Mouse (Mus musculus): ENCODE data around the gene Gm49393. TPM values are rescaled to one million over a fixed set of nuclear protein-coding genes. Genes with fewer than 3 reads are reported as not detected.

Gm49393 gene
- polyA plus RNA-seq, 1 experiment from 2014 or later: not detected

- H3K4me1 ChIP-seq (ENCODE audit: insufficient read depth): no peaks in the 10 kb centered on the region
- no peak overlapping the region for H3K27ac ChIP-seq (ENCODE audit: low read depth)
- TF ChIP-seq EP300 (IDR thresholded peaks at IDR 0.05; ENCODE audit: low read depth) (no peak), CTCF (IDR thresholded peaks at IDR 0.05; ENCODE audit: low read depth) (no peak)
- H3K27me3 ChIP-seq (ENCODE audit: insufficient read depth, low read length): no peaks in the 10 kb centered on the region
- H3K4me3 ChIP-seq (ENCODE audit: low read depth, low read length): no peak overlapping the region
- DNase-seq (no peak), ATAC-seq (no peak)
- no peaks in the 10 kb centered on the region for H3K9me3 ChIP-seq (ENCODE audit: low read length)
- H3K9ac ChIP-seq (replicated peaks): no peak overlapping the region
- H3K36me3 ChIP-seq (replicated peaks; ENCODE audit: insufficient read depth, low read length): no peaks in the 10 kb centered on the region
- WGBS (ENCODE audit: insufficient replicate concordance): 50% methylated on average over 1 of the region's 1 CpGs
- no peak overlapping the region for H3K4me2 ChIP-seq (ENCODE audit: low read depth, low read length)
These were observed 121.7 kb downstream of the Gm49393 start for GRCm38 (mm10) chr13:60813722-60814121.

GRCm38 (mm10) chr13:60812768-60813167 is 122.6 kb downstream of the Gm49393 start:
- TF ChIP-seq CTCF (IDR thresholded peaks at IDR 0.05; ENCODE audit: low read depth) (no peak), EP300 (IDR thresholded peaks at IDR 0.05; ENCODE audit: low read depth) (no peak)
- H3K36me3 ChIP-seq (replicated peaks; ENCODE audit: insufficient read depth, low read length): no peaks in the 10 kb centered on the region
- H3K9me3 ChIP-seq (ENCODE audit: low read length): no peaks in the 10 kb centered on the region
- no peak overlapping the region for H3K9ac ChIP-seq (replicated peaks)
- no peak overlapping the region for H3K4me2 ChIP-seq (ENCODE audit: low read depth, low read length)
- H3K4me3 ChIP-seq (ENCODE audit: low read depth, low read length): no peak overlapping the region
- DNase-seq (no peak), ATAC-seq (no peak)
- no peak overlapping the region for H3K27ac ChIP-seq (ENCODE audit: low read depth)
- 70% methylated on average over 6 of the region's 6 CpGs for WGBS (ENCODE audit: insufficient replicate concordance)
- H3K27me3 ChIP-seq (ENCODE audit: insufficient read depth, low read length): no peaks in the 10 kb centered on the region
- no peaks in the 10 kb centered on the region for H3K4me1 ChIP-seq (ENCODE audit: insufficient read depth)

GRCm38 (mm10) chr13:60809690-60810089 is 125.7 kb downstream of the Gm49393 start:
- Histone ChIP-seq H3K27ac (ENCODE audit: low read depth) (no peak overlapping the region), H3K4me3 (ENCODE audit: low read depth, low read length) (no peak overlapping the region), H3K9me3 (ENCODE audit: low read length) (no peaks in the 10 kb centered on the region), H3K4me1 (ENCODE audit: insufficient read depth) (no peaks in the 10 kb centered on the region), H3K9ac (replicated peaks) (no peak overlapping the region), H3K27me3 (ENCODE audit: insufficient read depth, low read length) (no peaks in the 10 kb centered on the region), H3K4me2 (ENCODE audit: low read depth, low read length) (no peak overlapping the region), H3K36me3 (replicated peaks; ENCODE audit: insufficient read depth, low read length) (no peaks in the 10 kb centered on the region)
- no peak for TF ChIP-seq EP300 (IDR thresholded peaks at IDR 0.05; ENCODE audit: low read depth)
- no peak for TF ChIP-seq CTCF (IDR thresholded peaks at IDR 0.05; ENCODE audit: low read depth)
- no peak for DNase-seq
- WGBS (ENCODE audit: insufficient replicate concordance): 57% methylated on average over 2 of the region's 2 CpGs
- ATAC-seq: no peak

Other genes starting within 250 kb of the Gm49393 start
- not detected in 2 replicates for gene BC051665, start 149.2 kb downstream of the Gm49393 start, polyA plus RNA-seq (2015; fragmentation: Nextera tagmentation; extraction: Ambion mirVana)
- gene Ctsll3, start 132.7 kb downstream of the Gm49393 start, polyA plus RNA-seq (2015; fragmentation: Nextera tagmentation; extraction: Ambion mirVana): not detected in 2 replicates
- gene 4930486L24Rik, start 71.1 kb downstream of the Gm49393 start, polyA plus RNA-seq (2015; fragmentation: Nextera tagmentation; extraction: Ambion mirVana): not detected in 2 replicates
- 0.43 and 0.44 TPM in 2 replicates for gene Gm49392, start 38.7 kb downstream of the Gm49393 start, polyA plus RNA-seq (2015; fragmentation: Nextera tagmentation; extraction: Ambion mirVana)
- gene Ctla2b, start 38.1 kb downstream of the Gm49393 start, polyA plus RNA-seq (2015; fragmentation: Nextera tagmentation; extraction: Ambion mirVana): 8.4 and 9.0 TPM in 2 replicates
- not detected in 2 replicates for gene Tpbpb, start 30.7 kb downstream of the Gm49393 start, polyA plus RNA-seq (2015; fragmentation: Nextera tagmentation; extraction: Ambion mirVana)
- 2.9 and 3.4 TPM in 2 replicates for gene Gm49391, start 981 bp upstream of the Gm49393 start, polyA plus RNA-seq (2015; fragmentation: Nextera tagmentation; extraction: Ambion mirVana)
- gene Ctla2a, start 1.0 kb upstream of the Gm49393 start, polyA plus RNA-seq (2015; fragmentation: Nextera tagmentation; extraction: Ambion mirVana): 42.0 and 42.9 TPM in 2 replicates
- gene Tpbpa, start 6.4 kb upstream of the Gm49393 start, polyA plus RNA-seq (2015; fragmentation: Nextera tagmentation; extraction: Ambion mirVana): not detected in 2 replicates
- 0.09 TPM in 1 of 2 replicates, not detected in the other for gene Ctsj, start 70.4 kb upstream of the Gm49393 start, polyA plus RNA-seq (2015; fragmentation: Nextera tagmentation; extraction: Ambion mirVana)
- not detected in 2 replicates for gene Ctsq, start 105.0 kb upstream of the Gm49393 start, polyA plus RNA-seq (2015; fragmentation: Nextera tagmentation; extraction: Ambion mirVana)
- not detected in 2 replicates for gene Ctsr, start 228.7 kb upstream of the Gm49393 start, polyA plus RNA-seq (2015; fragmentation: Nextera tagmentation; extraction: Ambion mirVana)